Comparison of ENCODE assay signal across 9 mouse cellular contexts in the genomic region with DNA sequence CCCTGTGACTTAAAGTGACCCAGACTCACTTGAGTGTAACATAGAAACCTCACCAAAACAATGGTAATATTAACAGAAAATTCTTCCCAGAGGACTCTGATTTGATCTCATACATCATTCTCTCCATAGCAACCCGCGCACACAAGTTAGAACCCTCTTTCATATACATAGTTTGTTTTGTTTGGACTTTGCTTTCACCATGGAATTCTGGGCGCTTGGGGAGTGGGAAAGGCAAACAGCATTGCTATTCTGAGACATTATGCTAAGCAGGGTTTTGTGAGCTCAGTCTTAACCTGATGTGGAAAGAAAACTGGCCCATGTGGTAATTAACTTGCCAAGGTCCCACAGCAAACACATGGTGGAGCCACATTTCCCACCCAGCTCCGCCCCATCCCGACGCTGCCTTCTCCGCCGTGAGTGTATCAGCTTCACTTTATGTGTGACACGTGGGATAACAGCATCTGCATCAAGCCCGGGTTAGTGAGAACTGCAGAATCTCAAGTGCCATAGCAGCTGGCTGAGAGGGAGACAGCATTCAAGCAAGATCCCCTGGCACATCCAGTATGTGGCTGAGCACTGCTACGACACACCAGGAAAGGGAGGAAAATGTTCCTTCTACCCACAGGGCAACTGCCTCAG. TPM values are rescaled to one million over a fixed set of nuclear protein-coding genes. Genes with fewer than 3 reads are reported as not detected.
DNase-seq lines count a peak whose midpoint lies in the region; ATAC-seq and TF ChIP-seq lines count a peak whose summit lies in the region.
"Had no signal": no experiment of that assay in that cellular context is flagged by ENCODE, and none has a peak within 500 bp of the region (broad histone marks: within the 10 kb centered on the region; RNA-seq: fewer than 3 reads in every experiment).

No protein-coding gene starts in this region.

- H3K36me3 ChIP-seq in liver, embryonic 11.5 days (ENCODE audit: control insufficient read depth, insufficient read depth, low read length): no peaks in the 10 kb centered on the region
- H3K36me3 ChIP-seq in heart, embryonic 15.5 days: no peaks in the 10 kb centered on the region
- no peaks in the 10 kb centered on the region for H3K36me3 ChIP-seq in liver, embryonic 13.5 days
- H3K36me3 ChIP-seq in small intestine, adult 2 months (ENCODE audit: control insufficient read depth, insufficient read depth, low read length): no peaks in the 10 kb centered on the region

- peak overlapping the region; percentile 19 for H3K4me2 ChIP-seq in liver, embryonic 11.5 days
- H3K4me2 ChIP-seq in heart, embryonic 15.5 days: peak overlapping the region; percentile 47
- peak overlapping the region; percentile 30 for H3K4me2 ChIP-seq in liver, embryonic 13.5 days

- 0 out of 2 replicates have a peak, but pooled peaks cover 2% of the 10 kb centered on the region for H3K27me3 ChIP-seq in liver, embryonic 11.5 days (replicated peaks; ENCODE audit: control insufficient read depth, insufficient read depth, low read length)
- H3K27me3 ChIP-seq in heart, embryonic 15.5 days: no peaks in the 10 kb centered on the region
- 0 out of 2 replicates have a peak, but pooled peaks cover 5% of the 10 kb centered on the region for H3K27me3 ChIP-seq in liver, embryonic 13.5 days
- no peaks in the 10 kb centered on the region; the same call in 1 of the 2 replicates for H3K27me3 ChIP-seq in small intestine, adult 2 months (ENCODE audit: control insufficient read depth, insufficient read depth, low read length)
- H3K27me3 ChIP-seq: Patski had no signal

- no peak overlapping the region for H3K27ac ChIP-seq in liver, embryonic 11.5 days (ENCODE audit: low read depth, low read length)
- no peak overlapping the region for H3K27ac ChIP-seq in heart, embryonic 15.5 days
- no peak overlapping the region for H3K27ac ChIP-seq in liver, embryonic 13.5 days
- H3K27ac ChIP-seq in small intestine, adult 2 months (ENCODE audit: insufficient read depth, low read depth, low read length): no peak overlapping the region

- no peak for DNase-seq in liver, embryonic 11.5 days (ENCODE audit: low spot score)
- no peak for DNase-seq in liver
- no peak for DNase-seq in liver, embryonic 13.5 days
- no peak for DNase-seq in ovary, postnatal 36 days (ENCODE audit: low spot score)
- no peak for DNase-seq in lung, adult 2 months
- DNase-seq in urinary bladder, adult 2 months (ENCODE audit: low spot score): no peak

- no peaks in the 10 kb centered on the region for H3K9me3 ChIP-seq in liver, embryonic 11.5 days (ENCODE audit: control insufficient read depth, low read length)
- H3K9me3 ChIP-seq in heart, embryonic 15.5 days (replicated peaks): no peaks in the 10 kb centered on the region
- H3K9me3 ChIP-seq in liver, embryonic 13.5 days (replicated peaks): no peaks in the 10 kb centered on the region

- H3K4me1 ChIP-seq in liver, embryonic 11.5 days (replicated peaks; ENCODE audit: control insufficient read depth, insufficient read depth, low read length): no peaks in the 10 kb centered on the region
- H3K4me1 ChIP-seq in heart, embryonic 15.5 days (replicated peaks): peaks cover 18% of the 10 kb centered on the region
- H3K4me1 ChIP-seq in liver, embryonic 13.5 days (replicated peaks): peaks cover 4% of the 10 kb centered on the region; the same call in 1 of the 2 replicates
- H3K4me1 ChIP-seq in small intestine, adult 2 months (ENCODE audit: control insufficient read depth, insufficient read depth, insufficient read length, low read length): peaks cover 2% of the 10 kb centered on the region; the same call in 1 of the 2 replicates
- peaks cover 8% of the 10 kb centered on the region for H3K4me1 ChIP-seq in lung, adult 2 months (ENCODE audit: control insufficient read depth, insufficient read depth, low read length)

- ATAC-seq in liver, embryonic 11.5 days (replicated peaks; ENCODE audit: low FRiP score): no peak; the same call in 1 of the 2 replicates
- peak; percentile 50; the same call in 1 of the 2 replicates for ATAC-seq in heart, embryonic 15.5 days (replicated peaks; ENCODE audit: insufficient number of reproducible peaks, insufficient read depth, low FRiP score, low read depth)
- 0 out of 2 replicates have a peak, but pooled peaks have one; percentile 20 for ATAC-seq in liver, embryonic 13.5 days (ENCODE audit: low read depth)
- ATAC-seq: Patski had no signal

- 34% methylated on average over 11 of the region's 11 CpGs for WGBS in liver, embryonic 11.5 days
- 24% methylated on average over 11 of the region's 11 CpGs for WGBS in heart, embryonic 15.5 days
- WGBS in liver, embryonic 13.5 days (ENCODE audit: insufficient replicate concordance): 34% methylated on average over 11 of the region's 11 CpGs
- WGBS in small intestine, adult 2 months: 12% methylated on average over 11 of the region's 11 CpGs
- 34% methylated on average over 11 of the region's 11 CpGs for WGBS in lung, adult 2 months

- H3K4me3 ChIP-seq in liver, embryonic 11.5 days (ENCODE audit: low read depth, low read length): no peak overlapping the region
- H3K4me3 ChIP-seq in heart, embryonic 15.5 days: peak overlapping the region; percentile 5; the same call in 1 of the 2 replicates
- no peak overlapping the region for H3K4me3 ChIP-seq in liver, embryonic 13.5 days (replicated peaks)
- peak overlapping the region; percentile 36 for H3K4me3 ChIP-seq in small intestine, adult 2 months (ENCODE audit: low read depth, low read length)
- H3K4me3 ChIP-seq in lung, adult 2 months (replicated peaks; ENCODE audit: extremely low read depth, low read depth, low read length): no peak overlapping the region

- TF ChIP-seq CTCF in small intestine, adult 2 months (IDR thresholded peaks at IDR 0.05; ENCODE audit: extremely low read depth, insufficient read length, insufficient replicate concordance, low read depth, low read length): no peak
- TF ChIP-seq CTCF in lung, adult 2 months (IDR thresholded peaks at IDR 0.05; ENCODE audit: insufficient read depth, low read length): no peak

- H3K9ac ChIP-seq in liver, embryonic 11.5 days (ENCODE audit: low read depth, low read length): no peak overlapping the region
- no peak overlapping the region for H3K9ac ChIP-seq in heart, embryonic 15.5 days
- no peak overlapping the region for H3K9ac ChIP-seq in liver, embryonic 13.5 days

- TF ChIP-seq POLR2A in small intestine, adult 2 months (IDR thresholded peaks at IDR 0.05; ENCODE audit: low read depth, low read length): no peak
- no peak for TF ChIP-seq POLR2A in lung, adult 2 months (IDR thresholded peaks at IDR 0.05; ENCODE audit: borderline replicate concordance, extremely low read depth, low read depth, low read length)

RNA-seq across cellular contexts. Expression of gene Stxbp6, which starts 7.3 kb away (rescaled TPM):
- 9.2 and 11.4 TPM in 2 replicates for polyA plus RNA-seq in liver, embryonic 11.5 days (2014; fragmentation: Nextera tagmentation; extraction: Ambion mirVana)
- polyA plus RNA-seq in heart, embryonic 15.5 days (2015; fragmentation: Nextera tagmentation; extraction: Ambion mirVana): 13.1 and 16.6 TPM in 2 replicates
- 6.1 and 6.8 TPM in 2 replicates for polyA plus RNA-seq in liver, embryonic 13.5 days (2015; fragmentation: Nextera tagmentation; extraction: Ambion mirVana)
- 1.7 and 3.1 TPM in 2 replicates for polyA plus RNA-seq in small intestine, adult 2 months (2012; rRNA removed)
- 12.5 and 24.5 TPM in 2 replicates for polyA plus RNA-seq in lung, adult 2 months (2012; rRNA removed)
- polyA plus RNA-seq in urinary bladder, adult 2 months (2012; rRNA removed): 11.7 and 18.5 TPM in 2 replicates

Comparison
In these comparisons a context has a peak if more than half of its experiments do, and no peak if none do; other contexts are left out.
1. H3K4me3 ChIP-seq: peak in heart, embryonic 15.5 days (single experiment) and small intestine, adult 2 months (single experiment); none in liver, embryonic 11.5 days (single experiment), liver, embryonic 13.5 days (single experiment) and lung, adult 2 months (single experiment).
2. Peak in every context shown above with its lines, with median percentiles within 50 percentile points of each other: H3K4me2 ChIP-seq.